Mouse (Mus musculus) CH12.LX (cell line): ENCODE results near the gene Btf3l4.
A peak's percentile ranks its signal among the peaks of the same experiment; 100 is the strongest.

Experiments
- CTCF ChIP-seq, 2 experiments: IDR thresholded peaks in 1 of 2; conservative IDR thresholded peaks in 1 of 2; 2 replicates each; pipeline ENCODE4 v1.5.1; 2011 to 2012; ENCODE audit warnings: low read depth in 2 of 2, low read length in 2 of 2, improper control_type of control experiment in 1 of 2, inconsistent platforms in 1 of 2, mild to moderate bottlenecking in 1 of 2, moderate library complexity in 1 of 2
- TCF12 ChIP-seq: IDR thresholded peaks from 2 replicates; pipeline ENCODE4 v1.6.1; 2014; ENCODE audit warnings: low read depth, mild to moderate bottlenecking, inconsistent platforms, low read length, improper control_type of control experiment
- ZMIZ1 ChIP-seq: IDR thresholded peaks from 2 replicates; pipeline ENCODE4 v1.6.1; 2012; ENCODE audit warnings: low read depth, mild to moderate bottlenecking, inconsistent platforms, low read length, improper control_type of control experiment

DNA sequence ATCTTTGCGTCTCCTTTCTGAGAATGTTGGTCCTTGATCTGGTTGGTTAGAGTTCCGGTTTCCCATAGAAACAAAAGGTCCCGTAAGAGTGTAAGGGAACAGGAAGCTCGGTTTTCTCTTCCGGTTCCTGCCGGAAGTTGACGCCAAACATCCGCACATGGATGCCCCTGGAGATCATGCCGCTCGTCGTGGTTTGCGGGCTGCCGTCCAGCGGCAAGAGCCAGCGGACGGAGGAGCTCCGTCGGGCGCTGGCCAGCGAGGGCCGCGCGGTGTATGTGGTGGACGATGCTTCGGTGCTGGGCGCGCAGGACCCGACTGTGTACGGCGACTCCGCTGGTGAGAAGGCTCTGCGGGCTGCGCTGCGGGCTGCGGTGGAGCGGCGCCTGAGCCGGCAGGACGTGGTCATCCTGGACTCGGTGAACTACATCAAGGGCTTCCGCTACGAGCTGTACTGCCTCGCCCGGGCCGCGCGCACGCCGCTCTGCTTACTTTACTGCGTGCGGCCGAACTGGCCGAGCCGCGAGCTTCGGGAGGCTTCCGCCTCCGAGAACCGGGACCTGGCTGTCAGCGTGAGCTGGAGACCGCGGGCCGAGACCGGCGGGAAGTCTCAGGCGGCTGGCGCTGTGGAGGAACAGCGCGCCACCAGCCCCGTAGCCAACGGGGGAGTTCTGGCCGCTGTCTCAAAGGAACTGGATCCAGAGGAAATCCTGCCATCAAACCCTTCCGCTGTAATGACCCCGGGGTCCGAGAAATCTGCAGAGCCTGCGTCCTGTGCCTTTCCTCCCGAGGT is 14.5 kb upstream of the Btf3l4 start, which contains the start of gene Kti12:
- TF ChIP-seq TCF12 (peak; percentile 70), ZMIZ1 (peak; percentile 47; the same call in 1 of the 2 replicates), CTCF (conservative IDR thresholded peaks at IDR 0.05 in 1 of 2, IDR thresholded peaks at IDR 0.05 in 1 of 2; ENCODE audit: low read depth in 2 of 2, low read length in 2 of 2) (no peak)
